Mouse (Mus musculus) erythroblast, embryonic 14.5 days (primary cell): ENCODE data around the gene Icam5.

ENCODE experiments used
- GATA1 ChIP-seq: IDR thresholded peaks from 2 replicates; pipeline ENCODE4 v1.6.1; 2012; ENCODE audit warnings: low read length, inconsistent platforms, mixed read lengths
- TAL1 ChIP-seq: IDR thresholded peaks from 3 replicates; pipeline ENCODE4 v1.6.1; 2012; ENCODE audit warnings: low read length, inconsistent platforms, mixed read lengths

DNA sequence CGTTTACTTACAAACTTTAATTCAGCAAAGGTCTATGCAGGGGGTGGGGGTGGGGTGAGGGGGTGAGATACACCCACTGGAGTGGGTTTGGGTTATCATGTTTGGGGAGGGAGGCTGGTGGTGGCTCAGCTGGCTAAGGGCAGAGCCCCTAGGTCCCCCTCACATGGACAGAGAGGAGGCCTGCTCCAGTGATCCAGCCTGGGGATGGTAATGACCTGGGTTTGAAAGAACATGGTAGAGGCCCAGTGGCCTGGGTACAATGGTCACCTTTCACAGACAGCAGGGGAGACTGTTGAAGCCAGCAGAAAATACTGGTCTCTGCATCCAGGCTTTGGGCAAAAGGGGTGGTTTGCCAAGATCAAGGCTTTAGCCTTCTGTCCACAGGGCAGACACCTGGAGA is 42.3 kb downstream of the Icam5 start:
- no peak for TF ChIP-seq TAL1
- no peak for TF ChIP-seq GATA1
